Mouse (Mus musculus): ENCODE measurements around the gene Lifr. TPM values are rescaled to one million over a fixed set of nuclear protein-coding genes. Genes with fewer than 3 reads are reported as not detected.

Gene Lifr
- polyA plus RNA-seq, 1 experiment from 2014 or later = 13.4 TPM

DNA sequence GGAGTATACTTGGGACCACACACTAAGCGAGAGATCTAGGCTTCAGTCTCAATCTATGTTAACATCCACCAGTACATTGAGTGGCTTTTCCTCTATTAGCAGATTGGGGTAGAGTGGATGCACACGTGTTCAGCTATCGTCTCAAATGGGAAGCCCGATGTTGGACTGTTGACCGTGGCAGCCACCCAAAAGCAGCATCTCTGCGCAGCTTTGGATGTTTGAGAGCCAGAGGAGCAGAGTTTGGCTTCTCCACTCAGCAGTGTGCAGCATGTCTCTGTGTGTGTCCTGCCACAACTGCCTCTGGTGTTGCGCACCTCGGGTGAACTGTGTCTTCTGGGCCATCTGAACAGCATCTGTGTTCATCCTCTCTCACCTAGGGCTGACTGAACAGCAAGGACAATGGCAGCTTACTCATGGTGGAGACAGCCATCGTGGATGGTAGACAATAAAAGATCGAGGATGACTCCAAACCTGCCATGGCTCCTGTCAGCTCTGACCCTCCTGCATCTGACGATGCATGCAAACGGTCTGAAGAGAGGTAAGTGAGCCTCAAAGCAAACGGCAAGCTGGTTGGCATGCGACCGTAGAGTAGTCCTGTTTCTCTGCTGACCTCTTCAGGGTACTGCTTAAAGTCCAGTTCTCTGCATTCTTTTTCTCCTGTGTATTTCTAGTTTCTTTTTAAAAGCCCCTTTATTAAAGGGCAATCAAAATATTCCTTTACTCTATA, 63.8 kb downstream of the Lifr start:
- Histone ChIP-seq H3K36me3 (peaks cover 31% of the 10 kb centered on the region), H3K27ac (no peak overlapping the region), H3K9me3 (no peaks in the 10 kb centered on the region), H3K4me3 (no peak overlapping the region), H3K4me1 (replicated peaks) (peaks cover 4% of the 10 kb centered on the region; the same call in 1 of the 2 replicates), H3K27me3 (ENCODE audit: insufficient read depth, poor library complexity, severe bottlenecking) (no peaks in the 10 kb centered on the region)
- 93% methylated on average over 15 of the region's 15 CpGs for WGBS
- no peak for DNase-seq (ENCODE audit: low spot score)

DNA sequence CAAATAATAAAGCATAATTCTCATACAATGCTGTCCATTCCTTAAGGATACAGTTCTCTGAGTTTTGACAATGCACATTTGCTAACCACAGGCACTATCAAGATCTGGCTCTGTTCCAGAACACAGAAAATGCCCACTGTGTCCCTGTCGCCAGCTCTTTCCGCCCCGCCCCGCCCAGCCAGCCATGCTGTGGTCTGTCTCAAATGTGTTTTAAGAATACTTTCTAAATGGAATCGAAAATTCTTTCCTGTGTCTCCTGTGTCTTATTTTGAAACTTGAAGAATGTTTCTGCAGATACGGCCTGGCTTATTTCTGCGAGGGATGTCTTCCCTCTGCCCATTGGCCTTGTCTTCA, 64.3 kb downstream of the Lifr start:
- 92% methylated on average over 7 of the region's 7 CpGs for WGBS
- no peaks in the 10 kb centered on the region for H3K27me3 ChIP-seq (ENCODE audit: insufficient read depth, poor library complexity, severe bottlenecking)
- H3K4me3 ChIP-seq = no peak overlapping the region
- peaks cover 36% of the 10 kb centered on the region for H3K36me3 ChIP-seq
- peaks cover 4% of the 10 kb centered on the region; the same call in 1 of the 2 replicates for H3K4me1 ChIP-seq (replicated peaks)
- DNase-seq (ENCODE audit: low spot score) = no peak
- no peaks in the 10 kb centered on the region for H3K9me3 ChIP-seq
- no peak overlapping the region for H3K27ac ChIP-seq

DNA sequence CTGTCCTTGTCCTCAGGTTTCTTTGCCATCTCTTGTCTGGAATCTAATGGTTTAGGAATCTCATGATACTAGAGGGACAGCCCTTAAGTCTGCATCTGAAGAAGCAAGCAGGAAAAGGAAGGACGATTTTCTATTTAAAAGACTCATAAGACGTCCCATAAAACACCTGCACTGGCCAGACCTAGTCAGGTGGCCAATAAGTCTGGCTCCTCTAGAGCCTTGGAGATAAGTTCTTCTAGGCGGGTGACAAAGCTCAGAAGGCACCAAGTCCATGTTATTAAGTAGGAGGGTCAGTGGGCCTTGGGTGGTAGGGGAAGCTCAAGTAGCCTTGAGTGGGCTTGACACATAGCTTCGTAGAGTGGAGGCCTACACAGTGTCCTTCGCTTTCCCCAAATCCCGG, 67.2 kb downstream of the Lifr start:
- Histone ChIP-seq H3K27ac (no peak overlapping the region), H3K9me3 (no peaks in the 10 kb centered on the region), H3K4me1 (replicated peaks) (no peaks in the 10 kb centered on the region), H3K27me3 (ENCODE audit: insufficient read depth, poor library complexity, severe bottlenecking) (no peaks in the 10 kb centered on the region), H3K4me3 (no peak overlapping the region), H3K36me3 (peaks cover 43% of the 10 kb centered on the region)
- WGBS = 95% methylated on average over 6 of the region's 6 CpGs
- DNase-seq (ENCODE audit: low spot score) = no peak

DNA sequence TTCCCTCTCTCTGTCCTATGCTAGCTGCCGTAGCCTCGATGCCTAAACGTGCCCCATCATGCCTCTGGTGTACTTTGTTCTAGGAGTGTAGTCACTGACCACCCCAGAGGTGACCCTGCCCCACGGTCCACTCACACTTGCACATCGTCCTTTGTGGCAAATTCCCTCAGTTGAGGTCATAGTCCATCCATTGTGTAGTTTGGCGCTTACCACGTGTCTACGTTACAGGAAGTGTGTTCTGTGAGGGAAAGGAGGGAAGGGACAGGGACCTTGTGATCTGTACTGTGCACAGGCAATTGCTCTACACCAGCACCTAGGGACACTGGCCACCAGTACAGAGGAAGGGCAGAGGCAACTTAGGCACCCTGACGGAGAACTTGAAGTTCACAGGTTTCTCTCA, 69.5 kb downstream of the Lifr start:
- WGBS = 89% methylated on average over 9 of the region's 9 CpGs
- H3K27me3 ChIP-seq (ENCODE audit: insufficient read depth, poor library complexity, severe bottlenecking) = no peaks in the 10 kb centered on the region
- no peak for DNase-seq (ENCODE audit: low spot score)
- H3K36me3 ChIP-seq = peaks cover 43% of the 10 kb centered on the region
- H3K27ac ChIP-seq = no peak overlapping the region
- no peaks in the 10 kb centered on the region for H3K9me3 ChIP-seq
- H3K4me1 ChIP-seq (replicated peaks) = no peaks in the 10 kb centered on the region
- no peak overlapping the region for H3K4me3 ChIP-seq

DNA sequence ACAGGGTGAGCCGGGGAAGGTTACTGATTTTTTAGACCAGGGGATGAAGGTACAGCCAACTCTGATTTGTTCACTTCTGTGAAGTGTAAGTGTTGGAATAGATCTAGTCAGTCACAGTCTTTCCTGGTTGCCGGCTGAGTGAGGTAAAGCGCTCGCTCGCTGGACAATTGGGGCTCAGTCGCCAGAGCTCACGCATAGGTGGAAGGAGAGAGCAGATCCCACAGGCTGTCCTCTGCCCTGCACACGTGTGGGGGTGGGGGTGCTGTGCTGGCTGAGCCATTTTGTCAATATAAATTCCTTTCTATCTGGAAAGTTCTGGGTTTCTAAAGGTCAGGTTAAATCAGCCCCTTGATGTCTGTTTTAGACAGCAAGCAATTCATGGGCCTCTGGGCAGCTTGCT, 69.9 kb downstream of the Lifr start:
- DNase-seq (ENCODE audit: low spot score) = no peak
- peaks cover 2% of the 10 kb centered on the region; the same call in 1 of the 2 replicates for H3K4me1 ChIP-seq (replicated peaks)
- 88% methylated on average over 8 of the region's 8 CpGs for WGBS
- H3K27me3 ChIP-seq (ENCODE audit: insufficient read depth, poor library complexity, severe bottlenecking) = no peaks in the 10 kb centered on the region
- no peak overlapping the region for H3K4me3 ChIP-seq
- H3K9me3 ChIP-seq = no peaks in the 10 kb centered on the region
- H3K27ac ChIP-seq = no peak overlapping the region
- H3K36me3 ChIP-seq = peaks cover 44% of the 10 kb centered on the region

DNA sequence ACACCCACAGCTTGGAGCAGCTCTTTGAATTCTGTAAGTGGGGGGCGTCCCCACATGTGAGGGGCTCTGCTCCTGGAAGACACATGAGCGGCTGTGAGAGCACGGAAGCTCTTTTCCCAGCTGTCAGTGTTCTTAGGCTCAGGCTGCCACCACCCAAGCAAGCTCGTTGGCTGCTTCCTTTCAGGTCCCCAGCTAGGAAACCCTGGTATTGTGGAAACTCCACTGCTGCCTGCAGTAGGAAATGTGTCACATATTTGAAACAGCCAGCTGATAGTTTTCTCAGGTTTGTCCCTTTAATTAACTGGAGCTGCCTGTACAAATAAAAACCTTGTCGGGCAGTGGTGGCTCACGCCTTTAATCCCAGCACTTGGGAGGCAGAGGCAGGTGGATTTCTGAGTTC, 73.4 kb downstream of the Lifr start:
- no peak overlapping the region for H3K27ac ChIP-seq
- H3K27me3 ChIP-seq (ENCODE audit: insufficient read depth, poor library complexity, severe bottlenecking) = no peaks in the 10 kb centered on the region
- DNase-seq (ENCODE audit: low spot score) = no peak

DNA sequence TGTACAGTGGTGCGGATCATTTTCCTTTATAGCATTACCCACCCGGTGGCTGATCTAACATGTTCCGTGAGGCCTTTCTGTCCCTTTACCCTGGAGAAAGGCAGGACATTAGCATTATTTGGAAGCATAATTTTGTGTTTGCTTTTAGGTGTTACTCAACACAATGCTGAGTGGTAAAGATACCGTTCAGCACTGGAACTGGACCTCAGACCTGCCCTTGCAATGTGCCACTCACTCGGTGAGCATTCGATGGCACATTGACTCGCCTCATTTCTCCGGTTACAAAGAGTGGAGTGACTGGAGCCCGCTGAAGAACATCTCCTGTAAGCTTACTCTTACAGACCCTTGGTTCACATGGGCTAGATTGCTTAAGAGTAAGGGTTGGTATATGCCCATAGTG, 76.3 kb downstream of the Lifr start:
- H3K4me3 ChIP-seq = no peak overlapping the region
- DNase-seq (ENCODE audit: low spot score) = no peak
- no peak overlapping the region for H3K27ac ChIP-seq
- peaks cover 30% of the 10 kb centered on the region for H3K4me1 ChIP-seq (replicated peaks)
- H3K9me3 ChIP-seq = no peaks in the 10 kb centered on the region
- H3K27me3 ChIP-seq (ENCODE audit: insufficient read depth, poor library complexity, severe bottlenecking) = no peaks in the 10 kb centered on the region
- peaks cover 27% of the 10 kb centered on the region for H3K36me3 ChIP-seq
- 94% methylated on average over 9 of the region's 9 CpGs for WGBS

More for the DNA sequence above, 73.4 kb downstream of the Lifr start:
- Histone ChIP-seq H3K4me1 (replicated peaks) (peaks cover 30% of the 10 kb centered on the region), H3K4me3 (no peak overlapping the region), H3K9me3 (no peaks in the 10 kb centered on the region), H3K36me3 (peaks cover 28% of the 10 kb centered on the region)
- 82% methylated on average over 6 of the region's 6 CpGs for WGBS

DNA sequence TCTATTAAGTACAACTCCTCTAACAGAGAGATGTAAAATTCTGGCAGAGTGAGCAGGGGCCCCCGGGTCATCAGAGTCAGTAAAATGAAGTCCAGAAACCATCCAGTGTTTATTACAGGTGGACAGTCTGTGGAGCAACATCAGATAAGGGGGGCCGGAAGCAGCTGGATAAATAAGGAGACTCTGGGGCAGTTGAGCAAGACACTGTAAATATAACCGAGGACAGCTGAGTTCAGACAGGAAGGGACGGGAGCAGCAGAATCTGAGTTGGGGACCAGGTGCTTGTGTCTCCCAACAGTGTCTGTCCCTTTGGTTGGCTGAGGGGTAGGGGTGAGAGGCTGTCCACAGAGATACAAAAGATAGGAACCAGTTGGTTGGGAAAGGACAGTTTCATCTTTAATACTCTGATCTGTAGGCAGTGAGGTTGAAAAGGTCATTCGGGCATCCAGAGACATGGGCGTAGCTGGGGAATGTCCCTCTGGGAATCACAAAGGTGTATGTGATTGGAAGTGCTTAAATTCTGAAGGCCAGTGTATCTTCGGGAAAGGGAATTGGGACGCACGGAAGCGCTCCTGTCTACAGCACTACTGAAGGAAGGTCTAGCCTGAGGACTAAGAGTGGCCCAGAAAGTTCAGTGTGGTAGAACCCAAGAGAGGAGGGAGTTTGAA, 77.0 kb downstream of the Lifr start:
- 83% methylated on average over 10 of the region's 10 CpGs for WGBS
- no peak for DNase-seq (ENCODE audit: low spot score)

DNA sequence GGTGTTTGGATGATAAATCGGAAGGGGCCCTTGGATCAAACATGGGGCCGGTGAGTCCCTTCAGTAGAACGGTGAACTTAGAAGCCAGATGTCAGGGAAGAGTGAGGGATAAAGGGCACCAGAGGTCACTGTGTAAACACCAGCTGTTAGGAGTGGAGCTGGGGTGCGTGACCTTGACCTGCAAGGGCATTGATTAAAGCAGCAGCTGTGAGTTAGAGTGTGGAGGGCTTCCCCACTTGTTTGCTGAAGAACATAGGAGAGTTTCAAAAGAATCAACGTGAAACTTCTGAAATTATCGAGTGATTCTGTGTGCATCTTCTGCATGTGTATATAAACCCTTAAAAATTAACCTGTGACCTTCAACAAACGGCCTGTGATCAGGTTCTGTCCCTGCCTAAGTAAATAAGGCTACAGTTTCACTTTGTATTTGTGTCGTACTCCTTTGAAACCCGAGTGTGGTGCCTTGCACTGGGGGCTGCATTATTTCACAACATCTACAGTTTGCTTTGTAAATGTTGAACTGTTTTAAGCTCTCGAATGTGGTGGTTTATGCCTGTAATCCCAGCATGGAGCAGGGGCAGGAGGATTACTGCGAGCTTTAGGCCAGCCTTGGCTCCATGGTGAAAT, 77.6 kb downstream of the Lifr start:
- 56% methylated on average over 11 of the region's 11 CpGs for WGBS
- Histone ChIP-seq H3K4me1 (replicated peaks) (peaks cover 30% of the 10 kb centered on the region), H3K9me3 (no peaks in the 10 kb centered on the region), H3K4me3 (no peak overlapping the region), H3K36me3 (peaks cover 27% of the 10 kb centered on the region), H3K27ac (peak overlapping the region; percentile 40; the same call in 1 of the 2 replicates), H3K27me3 (ENCODE audit: insufficient read depth, poor library complexity, severe bottlenecking) (no peaks in the 10 kb centered on the region)
- DNase-seq (ENCODE audit: low spot score) = peak; percentile 43

More for the DNA sequence above, 77.0 kb downstream of the Lifr start:
- H3K9me3 ChIP-seq = no peaks in the 10 kb centered on the region
- no peak overlapping the region for H3K27ac ChIP-seq
- no peak overlapping the region for H3K4me3 ChIP-seq
- H3K36me3 ChIP-seq = peaks cover 27% of the 10 kb centered on the region
- H3K27me3 ChIP-seq (ENCODE audit: insufficient read depth, poor library complexity, severe bottlenecking) = no peaks in the 10 kb centered on the region
- peaks cover 30% of the 10 kb centered on the region for H3K4me1 ChIP-seq (replicated peaks)

DNA sequence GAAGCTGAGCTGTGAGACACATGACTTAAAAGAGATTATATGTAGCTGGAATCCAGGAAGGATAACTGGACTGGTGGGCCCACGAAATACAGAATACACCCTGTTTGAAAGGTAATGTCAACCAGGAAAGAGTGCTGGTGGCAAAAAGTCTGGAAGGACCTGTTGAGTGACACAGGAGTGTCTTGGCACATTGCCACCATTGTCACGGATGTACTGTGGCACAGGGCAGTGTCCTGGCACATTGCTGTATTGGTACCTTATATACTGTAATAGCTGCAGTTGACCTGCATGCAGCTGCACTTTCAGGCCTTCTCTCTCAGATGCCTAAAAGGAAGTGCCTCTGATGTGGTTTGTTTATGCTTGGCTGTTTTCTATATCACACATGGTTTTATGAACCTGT, 82.5 kb downstream of the Lifr start:
- H3K36me3 ChIP-seq = peaks cover 28% of the 10 kb centered on the region
- no peaks in the 10 kb centered on the region for H3K9me3 ChIP-seq
- no peak for DNase-seq (ENCODE audit: low spot score)
- H3K4me3 ChIP-seq = no peak overlapping the region
- H3K27ac ChIP-seq = no peak overlapping the region
- WGBS = 85% methylated on average over 2 of the region's 2 CpGs
- peaks cover 7% of the 10 kb centered on the region for H3K4me1 ChIP-seq (replicated peaks)
- no peaks in the 10 kb centered on the region for H3K27me3 ChIP-seq (ENCODE audit: insufficient read depth, poor library complexity, severe bottlenecking)

DNA sequence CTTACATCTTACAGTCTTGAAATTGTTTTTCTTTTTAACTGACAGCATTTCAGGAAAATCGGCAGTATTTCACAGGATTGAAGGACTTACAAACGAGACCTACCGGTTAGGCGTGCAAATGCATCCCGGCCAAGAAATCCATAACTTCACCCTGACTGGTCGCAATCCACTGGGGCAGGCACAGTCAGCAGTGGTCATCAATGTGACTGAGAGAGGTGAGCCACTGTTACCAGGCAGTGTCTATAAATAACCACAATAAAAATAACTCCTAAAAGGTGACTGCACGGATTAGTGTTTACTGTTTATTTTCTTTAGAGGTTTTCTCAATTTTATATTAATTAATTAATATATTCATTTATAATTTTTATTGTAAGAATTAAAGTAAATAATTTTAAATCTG, 82.9 kb downstream of the Lifr start:
- WGBS = 93% methylated on average over 7 of the region's 7 CpGs

DNA sequence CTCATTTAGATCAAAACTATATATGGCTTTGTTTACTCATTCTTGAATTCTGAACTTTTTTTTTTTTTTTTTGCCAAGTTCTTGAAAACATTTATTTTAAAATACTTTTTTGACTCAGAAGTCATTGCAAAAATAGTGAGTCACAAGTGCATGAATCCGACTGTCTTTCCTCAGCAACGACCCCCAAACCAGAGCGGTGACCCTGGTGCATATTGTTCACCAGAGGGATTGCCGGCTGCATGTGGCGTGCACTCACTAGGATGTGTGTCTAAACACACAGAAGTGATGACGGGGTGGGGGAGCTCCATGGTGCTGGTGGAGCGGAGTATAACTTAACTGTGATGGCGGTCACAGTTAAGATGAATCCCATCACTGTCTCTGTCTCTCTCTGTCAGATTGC, 83.4 kb downstream of the Lifr start:
- Histone ChIP-seq H3K27me3 (ENCODE audit: insufficient read depth, poor library complexity, severe bottlenecking) (no peaks in the 10 kb centered on the region), H3K36me3 (peaks cover 28% of the 10 kb centered on the region), H3K27ac (no peak overlapping the region), H3K4me3 (no peak overlapping the region), H3K9me3 (no peaks in the 10 kb centered on the region), H3K4me1 (replicated peaks) (no peaks in the 10 kb centered on the region)
- no peak for DNase-seq (ENCODE audit: low spot score)
- WGBS = 84% methylated on average over 8 of the region's 8 CpGs

More for the DNA sequence above, 82.9 kb downstream of the Lifr start:
- Histone ChIP-seq H3K4me1 (replicated peaks) (peaks cover 2% of the 10 kb centered on the region), H3K9me3 (no peaks in the 10 kb centered on the region), H3K27me3 (ENCODE audit: insufficient read depth, poor library complexity, severe bottlenecking) (no peaks in the 10 kb centered on the region), H3K36me3 (peaks cover 28% of the 10 kb centered on the region), H3K27ac (no peak overlapping the region), H3K4me3 (no peak overlapping the region)
- DNase-seq (ENCODE audit: low spot score) = no peak

DNA sequence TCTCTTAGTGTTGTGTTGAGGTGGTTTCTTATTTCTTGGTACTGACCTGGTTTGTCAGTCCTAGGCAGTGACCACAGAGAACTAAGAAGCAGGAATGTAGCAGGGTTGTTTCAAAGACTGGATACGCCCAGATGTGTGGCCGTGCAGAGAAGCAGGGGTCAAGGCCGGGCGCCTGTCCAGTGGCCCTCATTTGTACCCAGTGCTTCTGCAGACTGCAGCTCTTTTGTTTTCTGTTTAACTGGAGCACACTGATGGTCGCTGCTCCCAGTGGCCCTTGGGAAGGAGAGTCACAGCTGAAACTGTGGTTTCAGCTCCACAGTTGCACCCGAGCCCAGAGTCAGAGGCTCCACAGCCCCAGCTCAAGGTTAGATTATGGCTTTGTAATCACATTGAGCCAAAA, 90.2 kb downstream of the Lifr start:
- Histone ChIP-seq H3K27me3 (ENCODE audit: insufficient read depth, poor library complexity, severe bottlenecking) (no peaks in the 10 kb centered on the region), H3K36me3 (peaks cover 41% of the 10 kb centered on the region), H3K4me3 (no peak overlapping the region), H3K4me1 (replicated peaks) (peaks cover 21% of the 10 kb centered on the region), H3K27ac (no peak overlapping the region), H3K9me3 (no peaks in the 10 kb centered on the region)
- no peak for DNase-seq (ENCODE audit: low spot score)
- 45% methylated on average over 6 of the region's 6 CpGs for WGBS

Measured in hindbrain, embryonic 10.5 days (tissue).